Comparison of ENCODE assay signal across 27 mouse cellular contexts in genomic region chr6:39607365-39607764, GRCm38 (mm10). TPM values are rescaled to one million over a fixed set of nuclear protein-coding genes. Genes with fewer than 3 reads are reported as not detected.
DNase-seq lines count a peak whose midpoint lies in the region; ATAC-seq and TF ChIP-seq lines count a peak whose summit lies in the region.
"Had no signal": no experiment of that assay in that cellular context is flagged by ENCODE, and none has a peak within 500 bp of the region (broad histone marks: within the 10 kb centered on the region; RNA-seq: fewer than 3 reads in every experiment).

No protein-coding gene starts in this region.

- no peak overlapping the region for H3K9ac ChIP-seq in embryonic facial prominence, embryonic 14.5 days (ENCODE audit: low read depth, low read length)
- no peak overlapping the region for H3K9ac ChIP-seq in intestine, embryonic 14.5 days (ENCODE audit: low read length)
- H3K9ac ChIP-seq in intestine, postnatal 0 days (ENCODE audit: low read depth, low read length): no peak overlapping the region
- no peak overlapping the region for H3K9ac ChIP-seq in intestine, embryonic 16.5 days (ENCODE audit: low read depth, low read length)
- H3K9ac ChIP-seq: embryonic facial prominence, embryonic 12.5 days; embryonic facial prominence, embryonic 15.5 days; forebrain, embryonic 13.5 days; forebrain, embryonic 15.5 days; forebrain, postnatal 0 days had no signal

- H3K9me3 ChIP-seq in embryonic facial prominence, embryonic 14.5 days (ENCODE audit: control insufficient read depth, low read length): no peaks in the 10 kb centered on the region
- no peaks in the 10 kb centered on the region for H3K9me3 ChIP-seq in embryonic facial prominence, embryonic 10.5 days
- H3K9me3 ChIP-seq in intestine, embryonic 14.5 days (ENCODE audit: control insufficient read depth, low read length): no peaks in the 10 kb centered on the region
- H3K9me3 ChIP-seq in intestine, postnatal 0 days (ENCODE audit: control insufficient read depth): no peaks in the 10 kb centered on the region
- H3K9me3 ChIP-seq in intestine, embryonic 16.5 days (ENCODE audit: control insufficient read depth, low read length): no peaks in the 10 kb centered on the region
- H3K9me3 ChIP-seq: embryonic facial prominence, embryonic 12.5 days; embryonic facial prominence, embryonic 15.5 days; forebrain, embryonic 10.5 days; forebrain, embryonic 13.5 days; forebrain, embryonic 15.5 days; G1E had no signal

- TF ChIP-seq CTCF in intestine, postnatal 0 days (IDR thresholded peaks at IDR 0.05; ENCODE audit: low read depth): no peak

- no peaks in the 10 kb centered on the region for H3K27me3 ChIP-seq in embryonic facial prominence, embryonic 14.5 days (replicated peaks; ENCODE audit: control insufficient read depth, insufficient read depth, low read length)
- no peaks in the 10 kb centered on the region for H3K27me3 ChIP-seq in embryonic facial prominence, embryonic 10.5 days (replicated peaks; ENCODE audit: low read depth, poor library complexity, severe bottlenecking)
- no peaks in the 10 kb centered on the region for H3K27me3 ChIP-seq in intestine, embryonic 14.5 days (replicated peaks; ENCODE audit: control insufficient read depth, insufficient read depth, low read length)
- H3K27me3 ChIP-seq in intestine, postnatal 0 days (replicated peaks; ENCODE audit: control insufficient read depth, insufficient read depth, low read length): no peaks in the 10 kb centered on the region
- H3K27me3 ChIP-seq in intestine, embryonic 16.5 days (replicated peaks; ENCODE audit: control insufficient read depth, insufficient read depth, low read length): no peaks in the 10 kb centered on the region
- H3K27me3 ChIP-seq: CH12.LX; embryonic facial prominence, embryonic 12.5 days; embryonic facial prominence, embryonic 15.5 days; forebrain, embryonic 13.5 days; forebrain, embryonic 15.5 days; Patski had no signal

- no peaks in the 10 kb centered on the region for H3K4me1 ChIP-seq in embryonic facial prominence, embryonic 14.5 days (ENCODE audit: control insufficient read depth, insufficient read depth, low read length)
- no peaks in the 10 kb centered on the region for H3K4me1 ChIP-seq in embryonic facial prominence, embryonic 10.5 days
- peaks cover 6% of the 10 kb centered on the region; the same call in 1 of the 2 replicates for H3K4me1 ChIP-seq in intestine, embryonic 14.5 days (replicated peaks; ENCODE audit: control insufficient read depth, insufficient read depth, low read length)
- 0 out of 2 replicates have a peak, but pooled peaks cover 3% of the 10 kb centered on the region for H3K4me1 ChIP-seq in intestine, postnatal 0 days (replicated peaks; ENCODE audit: control insufficient read depth, insufficient read depth, low read length)
- H3K4me1 ChIP-seq in intestine, embryonic 16.5 days (ENCODE audit: control insufficient read depth, insufficient read depth, low read length): 0 out of 2 replicates have a peak, but pooled peaks cover 2% of the 10 kb centered on the region
- H3K4me1 ChIP-seq: embryonic facial prominence, embryonic 12.5 days; embryonic facial prominence, embryonic 15.5 days; forebrain, embryonic 10.5 days; forebrain, embryonic 13.5 days; forebrain, embryonic 15.5 days had no signal

- 70% methylated on average over 5 of the region's 5 CpGs for WGBS in embryonic facial prominence, embryonic 14.5 days
- WGBS in embryonic facial prominence, embryonic 10.5 days: 82% methylated on average over 5 of the region's 5 CpGs
- WGBS in intestine, embryonic 14.5 days: 42% methylated on average over 5 of the region's 5 CpGs
- WGBS in intestine, postnatal 0 days: 39% methylated on average over 5 of the region's 5 CpGs
- 42% methylated on average over 5 of the region's 5 CpGs for WGBS in intestine, embryonic 16.5 days

- peak; percentile 57; the same call in 1 of the 2 replicates for ATAC-seq in embryonic facial prominence, embryonic 14.5 days (ENCODE audit: low read depth)
- no peak for ATAC-seq in intestine, embryonic 14.5 days (replicated peaks; ENCODE audit: low FRiP score, low TSS enrichment, low read depth)
- ATAC-seq in intestine, postnatal 0 days: no peak
- ATAC-seq in intestine, embryonic 16.5 days: 0 out of 2 replicates have a peak, but pooled peaks have one; percentile 52
- ATAC-seq: forebrain, embryonic 13.5 days; forebrain, embryonic 15.5 days; forebrain, postnatal 0 days; Patski had no signal

- no peak overlapping the region for H3K27ac ChIP-seq in embryonic facial prominence, embryonic 14.5 days (replicated peaks; ENCODE audit: low read depth, low read length)
- no peak overlapping the region for H3K27ac ChIP-seq in embryonic facial prominence, embryonic 10.5 days (replicated peaks)
- H3K27ac ChIP-seq in intestine, embryonic 14.5 days (ENCODE audit: low read depth): peak overlapping the region; percentile 27; the same call in 1 of the 2 replicates
- H3K27ac ChIP-seq in intestine, postnatal 0 days (ENCODE audit: low read depth, low read length): no peak overlapping the region
- H3K27ac ChIP-seq in intestine, embryonic 16.5 days (ENCODE audit: low read length): no peak overlapping the region
- H3K27ac ChIP-seq: embryonic facial prominence, embryonic 12.5 days; embryonic facial prominence, embryonic 15.5 days; forebrain, embryonic 10.5 days; forebrain, embryonic 13.5 days; forebrain, embryonic 15.5 days had no signal

- peak; percentile 36 for DNase-seq in embryonic facial prominence, embryonic 14.5 days (ENCODE audit: low spot score)
- DNase-seq in embryonic facial prominence, embryonic 10.5 days (ENCODE audit: low spot score): no peak
- no peak for DNase-seq in intestine, embryonic 14.5 days (ENCODE audit: low spot score)
- DNase-seq in kidney, adult 11 months: no peak
- DNase-seq: adrenal gland, adult 8-10 months; adrenal gland, postnatal 14 days; adrenal gland, postnatal 36 days; cerebellum, adult 11 months; cerebellum, adult 18-20 months; cerebellum, adult 8-10 months; cerebellum, adult 9-11 months; cerebellum, postnatal 14 days; cerebellum, postnatal 36 days; embryo, embryonic 11 days; forebrain, postnatal 0 days had no signal

- no peak overlapping the region for H3K4me2 ChIP-seq in embryonic facial prominence, embryonic 14.5 days (ENCODE audit: low read depth, low read length)
- no peak overlapping the region for H3K4me2 ChIP-seq in intestine, embryonic 14.5 days (ENCODE audit: low read length)
- H3K4me2 ChIP-seq in intestine, postnatal 0 days (replicated peaks; ENCODE audit: low read depth): no peak overlapping the region
- no peak overlapping the region for H3K4me2 ChIP-seq in intestine, embryonic 16.5 days (ENCODE audit: low read depth, low read length)
- H3K4me2 ChIP-seq: embryonic facial prominence, embryonic 12.5 days; embryonic facial prominence, embryonic 15.5 days; forebrain, embryonic 13.5 days; forebrain, embryonic 15.5 days had no signal

- no peak overlapping the region for H3K4me3 ChIP-seq in embryonic facial prominence, embryonic 14.5 days (ENCODE audit: low read depth, low read length)
- no peak overlapping the region for H3K4me3 ChIP-seq in embryonic facial prominence, embryonic 10.5 days
- no peak overlapping the region for H3K4me3 ChIP-seq in intestine, embryonic 14.5 days (ENCODE audit: low read depth, low read length)
- H3K4me3 ChIP-seq in intestine, postnatal 0 days (ENCODE audit: low read depth, low read length): no peak overlapping the region
- H3K4me3 ChIP-seq in intestine, embryonic 16.5 days (ENCODE audit: low read length): no peak overlapping the region
- H3K4me3 ChIP-seq: embryonic facial prominence, embryonic 12.5 days; embryonic facial prominence, embryonic 15.5 days; erythroblast, embryonic 14.5 days; forebrain, embryonic 10.5 days; forebrain, embryonic 13.5 days; forebrain, embryonic 15.5 days had no signal

- H3K36me3 ChIP-seq in embryonic facial prominence, embryonic 14.5 days (ENCODE audit: control insufficient read depth, insufficient read depth, low read length): peaks cover 51% of the 10 kb centered on the region; the same call in 1 of the 2 replicates
- peaks cover 34% of the 10 kb centered on the region for H3K36me3 ChIP-seq in embryonic facial prominence, embryonic 10.5 days (replicated peaks)
- peaks cover 32% of the 10 kb centered on the region for H3K36me3 ChIP-seq in intestine, embryonic 14.5 days (ENCODE audit: control insufficient read depth, insufficient read depth, low read length)
- H3K36me3 ChIP-seq in intestine, postnatal 0 days (ENCODE audit: control insufficient read depth, insufficient read depth): peaks cover 4% of the 10 kb centered on the region; the same call in 1 of the 2 replicates
- no peaks in the 10 kb centered on the region for H3K36me3 ChIP-seq in intestine, embryonic 16.5 days (ENCODE audit: control insufficient read depth, insufficient read depth, low read length)

RNA-seq across cellular contexts. Expression of gene Ndufb2, which starts 15.0 kb away (rescaled TPM):
- 343 and 390 TPM in 2 replicates for polyA plus RNA-seq in embryonic facial prominence, embryonic 14.5 days (2014; fragmentation: Nextera tagmentation; extraction: Ambion mirVana)
- polyA plus RNA-seq in embryonic facial prominence, embryonic 10.5 days (2016; fragmentation: Nextera tagmentation; extraction: Ambion mirVana): 274 and 279 TPM in 2 replicates
- 394 and 416 TPM in 2 replicates for polyA plus RNA-seq in intestine, embryonic 14.5 days (2014; fragmentation: Nextera tagmentation; extraction: Ambion mirVana)
- 483 and 498 TPM in 2 replicates for polyA plus RNA-seq in intestine, postnatal 0 days (2015; fragmentation: Nextera tagmentation; extraction: Ambion mirVana)
- 408 and 423 TPM in 2 replicates for polyA plus RNA-seq in intestine, embryonic 16.5 days (2015; fragmentation: Nextera tagmentation; extraction: Ambion mirVana)

RNA-seq across cellular contexts. Expression of gene Gm42420, which starts 21.8 kb away (rescaled TPM):
- polyA plus RNA-seq in embryonic facial prominence, embryonic 14.5 days (2014; fragmentation: Nextera tagmentation; extraction: Ambion mirVana): not detected in 2 replicates
- polyA plus RNA-seq in embryonic facial prominence, embryonic 10.5 days (2016; fragmentation: Nextera tagmentation; extraction: Ambion mirVana): 0.53 TPM in 1 of 2 replicates, not detected in the other
- 0.97 TPM in 1 of 2 replicates, not detected in the other for polyA plus RNA-seq in intestine, embryonic 14.5 days (2014; fragmentation: Nextera tagmentation; extraction: Ambion mirVana)
- polyA plus RNA-seq in intestine, postnatal 0 days (2015; fragmentation: Nextera tagmentation; extraction: Ambion mirVana): 0.60 and 2.0 TPM in 2 replicates
- 1.5 and 2.1 TPM in 2 replicates for polyA plus RNA-seq in intestine, embryonic 16.5 days (2015; fragmentation: Nextera tagmentation; extraction: Ambion mirVana)
- polyA plus RNA-seq: CD4-positive, CD25-positive, alpha-beta regulatory T cell, adult 4 months; embryonic facial prominence, embryonic 12.5 days; erythroblast, embryonic 14.5 days; forebrain, embryonic 13.5 days; G1E had no signal

RNA-seq across cellular contexts. Expression of gene Adck2, which starts 33.7 kb away (rescaled TPM):
- polyA plus RNA-seq in embryonic facial prominence, embryonic 14.5 days (2014; fragmentation: Nextera tagmentation; extraction: Ambion mirVana): 27.3 and 32.8 TPM in 2 replicates
- polyA plus RNA-seq in embryonic facial prominence, embryonic 10.5 days (2016; fragmentation: Nextera tagmentation; extraction: Ambion mirVana): 21.3 and 26.1 TPM in 2 replicates
- 25.0 and 31.6 TPM in 2 replicates for polyA plus RNA-seq in intestine, embryonic 14.5 days (2014; fragmentation: Nextera tagmentation; extraction: Ambion mirVana)
- polyA plus RNA-seq in intestine, postnatal 0 days (2015; fragmentation: Nextera tagmentation; extraction: Ambion mirVana): 18.0 and 19.4 TPM in 2 replicates
- polyA plus RNA-seq in intestine, embryonic 16.5 days (2015; fragmentation: Nextera tagmentation; extraction: Ambion mirVana): 30.5 and 30.8 TPM in 2 replicates

RNA-seq across cellular contexts. Expression of gene Dennd2a, which starts 49.7 kb away (rescaled TPM):
- 24.0 and 28.4 TPM in 2 replicates for polyA plus RNA-seq in embryonic facial prominence, embryonic 14.5 days (2014; fragmentation: Nextera tagmentation; extraction: Ambion mirVana)
- 34.3 and 37.8 TPM in 2 replicates for polyA plus RNA-seq in embryonic facial prominence, embryonic 10.5 days (2016; fragmentation: Nextera tagmentation; extraction: Ambion mirVana)
- polyA plus RNA-seq in intestine, embryonic 14.5 days (2014; fragmentation: Nextera tagmentation; extraction: Ambion mirVana): 18.9 and 21.0 TPM in 2 replicates
- polyA plus RNA-seq in intestine, postnatal 0 days (2015; fragmentation: Nextera tagmentation; extraction: Ambion mirVana): 3.8 and 3.9 TPM in 2 replicates
- 6.5 and 8.1 TPM in 2 replicates for polyA plus RNA-seq in intestine, embryonic 16.5 days (2015; fragmentation: Nextera tagmentation; extraction: Ambion mirVana)
- polyA plus RNA-seq: erythroblast, embryonic 14.5 days; G1E had no signal

Comparison
In these comparisons a context has a peak if more than half of its experiments do, and no peak if none do; other contexts are left out.
1. ATAC-seq: peak in embryonic facial prominence, embryonic 14.5 days (single experiment) and intestine, embryonic 16.5 days (single experiment); none in intestine, embryonic 14.5 days (single experiment) and intestine, postnatal 0 days (single experiment).